Mouse (Mus musculus): ENCODE data around the gene Msi2.

Gene Msi2

DNA sequence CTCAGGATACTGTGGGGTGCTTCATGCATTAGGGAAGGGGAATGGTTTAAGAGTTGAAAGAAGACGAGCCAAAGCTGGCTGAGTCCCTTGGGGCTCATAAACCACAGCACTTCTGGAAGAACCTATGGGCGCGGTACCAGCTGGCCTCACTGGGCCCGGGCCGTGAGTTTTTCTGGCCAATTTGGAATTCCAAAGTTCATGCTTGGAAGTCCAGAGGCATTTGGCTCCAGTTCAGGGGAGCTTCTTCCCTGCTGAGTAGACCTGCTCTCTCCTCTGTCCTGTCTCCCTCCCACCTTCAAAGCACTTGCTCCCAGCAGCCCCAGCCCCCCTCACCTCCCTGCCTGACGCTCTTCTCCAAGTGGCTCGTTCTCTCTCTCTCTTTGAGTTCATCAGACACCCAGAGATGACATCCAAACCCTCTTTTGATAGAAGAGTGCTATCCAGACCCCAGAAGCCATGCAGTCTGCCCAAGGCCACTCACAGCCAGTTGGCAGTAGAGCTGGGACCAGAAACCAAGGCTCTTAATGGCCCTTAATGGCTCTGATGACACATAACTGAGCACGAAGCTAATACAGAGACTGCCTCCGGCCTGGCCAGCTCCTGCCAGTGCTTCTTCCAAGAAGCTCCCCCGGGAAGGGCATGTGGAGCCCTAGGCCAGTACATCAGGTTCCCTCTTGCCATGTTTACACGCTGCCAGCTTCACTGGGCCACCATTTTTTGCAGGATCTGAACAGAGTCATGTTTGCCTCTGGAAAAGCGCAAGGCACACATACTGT lies 204.0 kb downstream of the Msi2 start:
- DNase-seq (ENCODE audit: low spot score): no peak

DNA sequence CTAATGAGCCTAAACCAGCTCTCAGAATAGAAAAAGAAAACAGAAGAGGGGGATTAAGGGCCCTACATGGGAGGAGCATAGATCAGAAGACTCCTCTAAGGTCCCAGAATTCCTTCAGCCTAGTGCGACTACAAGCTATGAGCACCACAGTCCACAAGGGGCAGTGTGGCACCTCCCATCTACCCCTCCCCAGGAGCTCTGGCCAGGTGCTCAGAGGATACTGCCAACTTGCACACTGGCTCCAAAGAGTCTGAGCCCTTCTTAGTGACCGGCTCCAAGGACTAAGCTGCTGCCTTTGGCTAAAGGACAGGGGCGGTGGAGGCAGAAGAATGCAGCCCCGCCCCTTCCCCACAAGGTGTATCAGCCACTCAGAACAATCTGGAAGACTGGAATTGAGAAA lies 205.7 kb downstream of the Msi2 start:
- no peak for DNase-seq (ENCODE audit: low spot score)

DNA sequence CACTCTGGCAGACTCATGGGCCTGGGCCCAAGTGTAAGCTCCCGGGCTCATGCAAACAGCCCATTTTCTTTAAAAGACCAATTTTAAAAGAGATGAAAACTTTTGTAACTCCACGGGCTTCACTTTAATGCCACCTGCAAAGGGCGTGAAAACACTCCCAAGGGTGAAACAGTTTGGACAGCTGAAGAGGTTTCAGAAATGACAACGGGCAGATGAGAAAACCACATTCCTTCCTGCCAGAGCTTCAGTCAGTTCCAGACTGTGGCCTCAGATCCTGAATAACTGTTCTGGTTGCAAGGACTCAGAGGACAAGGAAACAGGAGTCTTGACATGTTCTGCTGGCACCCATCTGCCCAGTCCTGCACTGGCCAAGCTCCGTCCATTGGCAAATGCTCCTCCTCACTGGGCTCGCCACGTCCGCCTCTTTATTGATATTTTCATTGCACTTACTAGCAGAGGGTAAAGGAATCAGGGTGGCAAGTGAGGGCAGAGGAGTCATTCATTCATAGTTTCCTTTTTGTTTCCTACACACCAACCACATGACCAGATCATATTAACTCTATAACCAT lies 207.9 kb downstream of the Msi2 start:
- no peak for DNase-seq (ENCODE audit: low spot score)

DNA sequence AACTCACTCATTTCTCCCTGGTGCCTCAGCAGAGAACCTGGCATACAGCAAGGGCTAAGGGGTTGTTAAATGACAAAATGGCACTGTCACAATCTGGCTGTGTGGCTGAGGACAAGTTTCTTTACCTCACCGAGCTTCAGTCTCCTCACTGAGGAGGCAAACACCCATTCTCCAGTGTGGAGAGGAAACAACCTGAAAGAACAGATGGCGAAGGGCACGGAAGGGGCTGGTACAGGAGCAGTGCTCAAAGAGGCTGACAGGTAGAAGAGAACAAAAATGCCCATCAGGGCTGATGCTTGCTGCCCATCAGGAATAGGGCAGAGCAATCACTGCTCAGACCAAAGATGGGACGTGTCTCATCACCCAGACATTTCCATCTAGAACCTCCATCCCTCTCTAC lies 208.8 kb downstream of the Msi2 start:
- DNase-seq (ENCODE audit: low spot score): no peak

DNA sequence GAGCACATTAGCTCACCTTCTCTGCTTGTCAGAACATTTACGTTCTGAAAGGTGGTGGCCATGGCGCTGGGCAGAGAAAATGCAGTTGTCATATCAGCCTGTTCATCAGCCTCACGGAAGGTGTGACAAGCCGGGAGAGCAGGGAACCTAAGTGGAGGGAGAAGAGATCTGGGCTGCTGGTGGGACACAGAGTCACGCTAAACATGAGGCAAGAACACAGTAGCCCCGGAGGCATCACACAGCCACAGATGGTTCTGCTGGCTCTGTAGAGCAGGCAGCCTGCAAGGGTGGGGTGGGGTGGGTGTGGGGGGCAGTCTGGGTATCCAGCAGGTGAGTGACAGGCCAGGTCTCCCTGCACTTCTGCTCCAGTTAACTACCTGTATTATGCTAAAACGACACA lies 210.2 kb downstream of the Msi2 start:
- DNase-seq (ENCODE audit: low spot score): no peak

DNA sequence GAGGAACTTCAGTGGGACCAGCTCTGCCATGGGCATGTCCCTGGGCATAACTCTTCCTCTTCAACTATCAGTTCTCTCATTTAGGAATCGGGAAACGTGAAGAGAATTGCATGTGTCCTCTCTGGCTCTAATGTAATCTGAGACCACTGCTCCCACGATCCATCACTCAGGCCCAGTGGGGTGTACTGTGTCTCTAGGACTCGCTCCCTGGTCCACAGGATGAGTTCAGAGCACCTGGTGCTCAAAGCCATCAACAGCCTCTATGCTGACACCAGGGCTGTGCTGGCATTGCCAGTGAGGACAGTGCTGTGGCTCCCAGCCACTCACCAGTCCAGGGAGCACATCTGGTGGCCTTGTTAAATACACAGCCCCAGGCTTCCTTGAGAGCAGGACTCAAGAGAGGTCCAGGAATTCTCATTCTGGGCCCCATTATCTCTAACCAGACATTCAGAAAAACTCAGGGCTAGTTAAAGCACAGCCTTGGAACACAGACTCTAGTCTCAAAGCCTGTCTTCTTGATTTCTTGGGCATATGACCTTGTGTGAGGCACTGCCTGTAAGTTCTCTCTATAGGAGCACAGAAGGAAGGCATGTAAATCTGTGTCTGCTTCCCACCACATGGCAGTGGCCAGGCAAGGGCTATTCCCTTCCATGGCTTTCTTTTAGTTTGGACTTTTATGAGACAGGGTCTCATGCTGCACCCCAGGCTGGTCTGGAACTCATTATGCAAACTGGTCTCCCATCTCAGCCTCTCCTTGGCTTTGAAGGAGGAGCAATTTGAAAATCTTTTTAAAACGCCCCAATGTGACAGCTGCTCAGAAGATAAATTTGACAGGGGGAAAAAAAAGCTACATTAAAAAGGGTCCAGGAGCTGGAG lies 211.5 kb downstream of the Msi2 start:
- no peak for DNase-seq (ENCODE audit: low spot score)

DNA sequence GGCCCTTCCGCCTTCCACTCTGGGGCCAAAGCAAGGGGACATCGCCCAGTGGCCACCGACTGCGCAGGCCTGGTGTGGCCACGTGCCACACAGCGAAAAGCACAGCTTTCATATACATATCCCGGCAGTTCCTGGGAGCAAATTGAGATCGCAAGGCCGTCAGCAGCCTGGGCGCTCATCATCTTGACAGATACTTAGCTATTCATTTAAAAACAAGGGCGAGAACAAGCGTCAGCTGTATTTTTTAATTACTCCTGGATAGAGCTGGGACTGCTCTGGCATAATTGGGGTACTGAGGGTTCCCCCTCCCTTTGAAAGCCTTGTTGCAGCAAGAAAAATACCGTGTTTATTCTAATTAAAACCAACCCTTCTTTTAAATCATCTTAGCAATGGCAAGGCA lies 212.2 kb downstream of the Msi2 start:
- DNase-seq (ENCODE audit: low spot score): no peak

DNA sequence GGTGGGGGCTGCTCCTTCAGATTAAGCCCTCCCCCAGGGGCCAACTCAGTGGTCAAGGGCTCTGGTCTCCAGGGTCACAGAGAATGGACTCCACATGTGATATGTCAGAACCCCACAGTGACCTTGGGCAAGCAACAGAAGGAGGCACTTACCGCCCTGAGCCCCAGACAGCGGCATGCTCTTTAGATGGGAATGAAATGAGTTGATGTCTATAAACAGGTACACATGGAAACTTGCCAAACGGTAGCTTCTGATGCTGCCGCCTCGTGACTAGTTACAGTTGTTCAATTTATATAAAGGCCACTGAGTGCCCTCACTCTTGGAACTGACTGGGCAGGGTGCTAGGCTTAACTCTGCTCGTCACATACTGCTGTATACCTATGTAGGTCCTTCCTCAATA lies 215.7 kb downstream of the Msi2 start:
- DNase-seq (ENCODE audit: low spot score): no peak

DNA sequence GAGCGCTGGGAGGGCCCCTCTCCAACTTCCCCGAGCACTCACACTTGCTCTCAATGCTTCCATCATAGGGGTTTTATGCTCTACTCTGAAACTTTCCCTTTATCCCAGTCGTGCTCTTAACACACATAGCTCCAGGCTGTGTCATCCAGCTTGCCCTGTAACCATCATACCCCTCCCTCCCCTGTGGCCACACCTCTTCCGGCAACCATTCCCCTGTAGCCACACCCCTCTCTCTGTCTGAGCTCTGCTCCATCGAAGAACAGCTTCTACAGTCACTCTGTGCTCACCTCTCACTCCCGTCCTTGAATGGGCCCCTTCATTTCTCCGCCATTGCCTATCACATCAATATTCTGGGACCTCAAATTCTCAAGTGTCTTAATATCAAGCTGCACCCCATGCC lies 219.8 kb downstream of the Msi2 start:
- DNase-seq (ENCODE audit: low spot score): no peak

DNA sequence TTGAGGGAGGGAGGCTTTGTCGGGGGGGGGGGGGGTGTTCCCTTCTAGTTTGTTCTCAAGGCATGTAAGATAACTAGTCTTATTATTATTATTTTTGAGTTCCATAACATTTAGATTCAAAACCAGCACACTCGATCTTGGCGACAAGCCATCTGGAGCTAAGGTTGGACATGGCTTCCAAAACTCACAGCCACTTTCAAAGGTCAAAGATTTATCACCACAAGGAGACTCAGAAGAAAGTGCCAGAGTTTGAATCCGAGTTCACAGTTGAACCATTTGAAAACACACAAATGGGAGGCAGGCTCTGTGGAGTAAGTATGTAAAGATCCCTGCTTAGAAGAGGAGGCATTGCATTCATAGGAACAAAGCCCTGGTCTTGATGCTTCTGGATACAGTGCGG lies 221.9 kb downstream of the Msi2 start:
- DNase-seq (ENCODE audit: low spot score): no peak

DNA sequence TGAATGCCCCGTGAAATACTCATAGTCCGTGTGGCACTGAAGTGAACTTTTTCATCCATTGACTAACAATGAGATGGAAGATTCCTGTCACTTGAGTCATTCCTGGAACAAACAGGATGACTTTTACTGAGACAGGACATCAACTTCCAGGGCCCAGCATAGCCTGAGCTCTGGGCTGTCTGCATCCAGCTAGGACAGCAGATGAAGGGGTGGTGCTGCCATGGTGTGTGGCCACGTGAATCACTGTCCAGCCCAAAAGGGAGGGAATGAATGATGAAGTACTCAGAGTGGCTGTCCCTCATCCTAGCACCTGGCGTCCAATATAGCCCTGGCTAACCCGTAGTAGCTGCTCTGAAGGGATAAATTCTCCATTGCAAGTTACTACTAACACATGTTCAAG lies 222.6 kb downstream of the Msi2 start:
- DNase-seq (ENCODE audit: low spot score): no peak

DNA sequence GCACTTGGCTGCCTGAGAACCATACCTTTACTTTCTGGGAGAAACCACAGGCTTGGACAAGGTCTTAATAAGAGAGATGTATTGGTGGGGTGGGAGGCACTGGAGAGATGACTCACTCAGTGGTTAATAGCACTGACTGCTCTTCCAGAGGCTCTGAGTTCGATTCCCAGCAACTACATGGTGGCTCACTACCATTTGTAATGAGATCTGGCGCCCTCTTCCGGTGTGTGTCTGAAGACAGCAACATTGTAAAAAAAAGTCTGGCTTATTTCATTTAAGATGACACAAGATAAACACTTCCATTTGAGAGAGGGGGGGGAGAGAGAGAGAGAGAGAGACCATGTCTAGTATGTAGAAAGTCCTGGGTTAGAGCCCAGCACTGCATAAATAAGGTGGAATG lies 223.3 kb downstream of the Msi2 start:
- no peak for DNase-seq (ENCODE audit: low spot score)

DNA sequence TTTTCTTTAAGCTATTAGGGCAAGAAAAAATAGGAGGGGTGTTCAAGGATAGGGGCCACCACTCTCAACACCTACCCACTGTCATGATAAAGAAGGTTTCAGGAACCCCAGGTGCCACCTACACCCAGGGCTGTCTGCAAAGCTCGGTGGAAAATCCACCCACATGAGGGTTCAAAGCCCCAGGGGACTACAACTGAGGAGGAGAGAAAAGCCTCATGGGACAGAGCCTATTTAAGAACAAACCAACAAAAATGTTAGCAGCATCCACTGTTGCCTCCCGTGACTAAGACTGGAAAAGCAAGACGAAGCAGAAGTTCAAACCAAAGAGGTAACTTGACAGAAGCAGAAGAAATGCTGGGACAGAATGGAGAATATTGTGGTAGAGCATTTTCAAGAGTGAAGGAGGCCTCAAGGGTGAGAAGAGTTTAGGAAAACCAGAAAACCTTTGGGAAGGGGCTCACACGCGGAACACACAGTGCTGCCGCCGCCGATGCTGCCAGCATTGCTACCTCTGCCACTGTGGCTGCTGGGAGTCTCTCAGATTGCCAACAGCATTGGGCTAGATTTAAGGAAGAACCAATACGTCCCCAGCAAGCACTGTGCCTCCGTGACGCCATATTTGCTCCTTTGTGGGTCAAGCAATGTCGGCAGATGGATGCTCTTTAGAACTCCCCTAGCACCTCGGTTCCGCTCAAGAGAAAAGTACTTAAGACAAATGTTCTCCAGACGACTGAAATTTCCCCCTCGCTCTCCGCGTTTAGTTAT lies 224.3 kb downstream of the Msi2 start:
- no peak for DNase-seq (ENCODE audit: low spot score)

DNA sequence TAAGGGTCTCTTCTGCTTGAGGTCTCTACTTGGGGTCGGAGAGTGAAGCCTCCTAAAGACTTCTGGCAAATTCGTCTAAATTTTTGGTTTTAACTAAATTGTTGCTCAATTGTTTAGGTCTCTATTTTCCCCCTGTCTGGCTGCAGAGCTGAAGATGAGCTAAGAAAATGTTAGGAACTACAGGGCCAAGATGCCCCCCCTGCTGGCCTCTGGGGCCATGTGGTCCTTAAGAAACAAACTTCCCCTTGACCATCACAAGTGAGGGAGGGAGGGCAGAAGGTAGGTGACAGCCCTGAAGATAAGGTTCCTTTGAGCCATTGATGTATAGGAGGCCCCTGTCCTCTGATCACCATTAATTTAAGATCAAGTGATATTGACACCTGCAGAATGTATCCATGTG lies 225.7 kb downstream of the Msi2 start:
- DNase-seq (ENCODE audit: low spot score): no peak

DNA sequence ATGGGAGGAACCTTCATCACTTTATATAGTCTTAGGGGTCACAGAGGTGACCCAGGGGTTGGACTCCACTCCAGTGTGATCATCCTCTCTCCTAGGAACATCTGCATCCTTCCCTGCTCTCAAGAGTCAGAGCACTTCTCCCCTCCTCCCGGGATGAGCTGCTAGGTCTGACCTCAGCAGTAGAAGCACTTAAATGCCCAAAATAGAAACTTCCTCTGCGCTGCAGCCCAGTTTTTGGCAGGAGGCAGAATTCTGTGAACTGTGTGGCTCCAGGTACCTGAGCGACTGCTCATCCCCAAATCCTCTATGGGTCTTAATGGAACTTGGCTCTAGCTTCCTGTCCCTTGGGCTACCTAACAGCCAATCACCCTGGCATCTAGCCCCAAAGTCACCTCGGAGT lies 228.3 kb downstream of the Msi2 start:
- DNase-seq (ENCODE audit: low spot score): no peak

DNA sequence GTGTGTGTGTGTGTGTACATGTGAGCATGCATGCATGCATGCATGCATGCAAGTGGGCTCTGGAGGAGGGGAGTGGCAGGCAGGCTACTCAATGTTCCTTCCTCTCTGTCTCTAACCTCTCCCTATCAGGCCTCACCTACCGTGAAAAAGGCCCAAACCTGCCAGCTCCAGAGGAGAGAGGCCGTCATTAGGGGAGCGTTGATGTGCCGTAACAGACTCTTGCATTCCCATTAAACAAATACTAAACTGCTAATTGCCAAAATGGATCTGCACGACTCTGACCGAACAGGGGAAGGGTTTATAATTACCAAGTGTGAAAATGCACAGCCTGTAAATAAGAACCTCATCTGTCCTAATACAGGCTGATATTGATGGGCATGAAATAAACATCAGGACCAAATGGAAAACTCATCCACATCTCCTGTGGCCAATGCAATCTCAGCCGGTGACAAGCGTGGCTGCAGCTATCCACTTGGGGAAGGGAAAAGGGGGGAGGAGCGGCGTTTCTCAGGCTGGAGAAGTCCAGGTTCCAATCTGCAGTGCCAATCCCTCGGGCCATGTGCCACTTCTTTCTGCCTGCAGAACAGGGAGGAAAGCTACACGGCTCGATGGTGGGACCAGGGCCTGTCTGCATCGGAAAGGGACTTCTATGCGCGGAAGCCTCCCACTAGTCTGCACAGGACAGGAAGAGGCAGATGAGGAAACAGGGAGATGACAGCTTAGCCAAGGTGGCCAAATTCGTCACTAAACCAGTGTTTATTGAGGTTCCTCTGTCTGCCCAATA lies 229.2 kb downstream of the Msi2 start:
- no peak for DNase-seq (ENCODE audit: low spot score)

DNA sequence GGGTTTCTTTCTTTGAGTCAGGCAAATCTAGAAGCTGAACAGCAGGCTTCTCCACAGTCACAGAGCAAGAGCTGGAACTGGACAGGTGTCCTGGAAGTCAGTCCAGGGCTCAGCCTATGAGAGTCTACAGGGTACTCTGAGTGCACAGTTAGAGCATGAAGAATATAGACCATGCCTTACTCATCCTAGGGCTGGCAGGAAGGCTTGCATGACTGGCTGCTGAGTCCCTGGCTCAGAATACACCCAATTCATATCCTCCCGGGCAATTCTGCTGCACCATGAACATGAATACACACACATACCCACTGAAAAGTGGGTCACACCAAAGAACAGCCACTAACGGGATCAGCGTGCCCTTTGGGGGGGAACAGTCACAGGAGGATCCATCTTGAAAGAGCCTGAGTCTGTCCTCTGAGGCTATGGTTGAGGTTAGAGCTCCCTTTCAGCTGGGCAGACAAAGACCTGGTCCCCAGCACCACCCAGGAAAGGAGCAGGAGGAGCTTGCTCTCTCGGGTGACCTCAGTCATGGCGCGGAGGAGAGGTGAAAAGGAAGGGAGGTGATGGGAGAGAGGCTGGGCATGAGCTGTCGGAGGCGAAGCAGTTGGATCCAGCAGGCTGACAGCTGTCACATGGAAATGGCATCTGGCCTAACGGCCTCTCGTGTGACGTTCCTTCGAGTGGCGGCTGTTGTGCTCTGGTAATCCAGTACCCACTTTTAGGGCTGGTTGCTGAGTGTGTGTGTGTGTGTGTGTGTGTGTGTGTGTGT lies 230.0 kb downstream of the Msi2 start:
- no peak for DNase-seq (ENCODE audit: low spot score)

DNA sequence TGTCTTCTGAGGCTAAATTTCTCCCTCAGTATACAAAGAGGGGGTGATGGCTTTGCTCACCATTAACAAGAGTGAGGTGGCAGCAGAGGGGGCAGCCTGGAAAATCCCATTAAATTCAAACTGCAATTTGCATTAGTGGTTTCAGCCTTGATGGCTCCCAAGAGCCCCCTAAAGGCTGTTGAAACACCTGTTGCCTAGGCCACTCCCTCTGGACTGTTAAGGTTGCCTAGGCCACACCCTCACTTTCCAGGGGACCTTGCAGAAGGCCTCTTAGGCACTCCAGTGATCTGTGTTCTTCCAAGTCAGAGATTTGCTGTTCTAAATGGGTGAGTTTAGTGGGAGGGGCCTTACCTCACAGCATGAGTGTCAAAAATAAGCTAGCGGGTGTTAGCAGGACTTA lies 232.3 kb downstream of the Msi2 start:
- DNase-seq (ENCODE audit: low spot score): no peak

DNA sequence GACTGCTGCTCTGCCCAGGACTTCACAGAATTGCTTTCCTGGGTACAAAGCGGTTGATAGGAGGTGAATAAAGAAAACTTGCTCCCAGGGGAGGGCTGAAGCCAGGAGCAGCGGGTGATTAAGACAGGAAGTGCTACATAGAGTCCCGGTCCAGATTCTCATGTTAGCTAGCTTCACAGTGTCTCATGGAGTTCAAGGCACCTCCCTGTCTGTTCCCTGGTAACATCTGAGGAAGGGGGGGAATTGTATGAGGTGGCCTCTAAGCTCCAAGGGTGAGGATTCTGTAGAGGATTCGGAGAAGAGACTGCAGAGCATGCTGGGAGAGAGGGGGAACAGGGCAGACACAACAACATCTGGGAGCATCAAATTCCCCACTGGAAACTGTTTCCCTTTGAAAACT lies 233.2 kb downstream of the Msi2 start:
- DNase-seq (ENCODE audit: low spot score): no peak

DNA sequence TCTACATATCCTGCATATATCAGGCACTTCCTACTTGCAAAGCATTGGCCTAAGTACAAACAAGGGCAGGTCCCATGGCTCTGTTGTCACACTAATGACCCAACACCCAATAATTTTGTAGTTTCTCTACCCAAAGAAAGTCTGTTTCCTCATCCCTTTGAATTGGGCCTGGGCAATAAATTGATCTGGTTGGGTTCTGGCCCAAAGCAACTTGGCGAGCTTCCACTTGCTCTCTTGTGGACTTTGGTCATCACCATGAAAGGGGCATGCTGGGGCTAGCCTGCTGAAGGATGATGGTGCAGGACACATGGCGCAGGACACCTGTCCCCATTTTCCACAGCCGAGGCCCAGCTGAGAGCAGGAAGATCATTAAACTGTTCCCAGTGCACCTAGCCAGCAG lies 234.3 kb downstream of the Msi2 start:
- DNase-seq (ENCODE audit: low spot score): no peak

DNA sequence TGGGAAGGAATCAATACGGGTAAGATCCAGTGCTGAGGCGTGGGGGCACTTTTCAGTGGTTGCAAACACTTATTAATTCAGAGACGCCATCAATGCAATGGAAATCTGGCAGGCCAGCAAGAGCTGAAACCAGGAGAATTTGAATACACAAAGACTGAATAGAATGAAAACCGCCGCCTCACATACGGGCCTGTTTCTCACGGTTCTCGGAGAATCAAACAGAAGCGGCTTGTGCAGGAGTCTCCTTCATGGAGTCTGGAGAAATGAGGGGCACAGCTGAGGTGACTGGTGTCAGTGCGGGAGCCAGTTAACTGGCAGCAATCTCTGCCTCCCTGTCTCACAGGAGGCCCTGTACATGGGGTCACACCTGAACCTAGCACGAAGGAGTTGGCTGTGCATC lies 235.7 kb downstream of the Msi2 start:
- DNase-seq (ENCODE audit: low spot score): no peak

Data from left cerebral cortex, adult 11 months (tissue).